Mouse (Mus musculus) embryonic fibroblast, embryonic 13.5 days (primary cell): ENCODE data around the gene Acp5. TPM values are rescaled to one million over a fixed set of nuclear protein-coding genes. Genes with fewer than 3 reads are reported as not detected.

ENCODE experiments used
- H3K27ac ChIP-seq: 2 replicates; pipeline ENCODE4 v1.5.1; 2012; ENCODE audit warnings: low read length, control low read depth, inconsistent platforms; ENCODE audit not compliant: insufficient read depth
- H3K4me1 ChIP-seq: 2 replicates; pipeline ENCODE4 v1.6.1; 2011; ENCODE audit warnings: low read length; ENCODE audit not compliant: control insufficient read depth, insufficient read depth
- H3K4me3 ChIP-seq: 2 replicates; pipeline ENCODE4 v1.5.1; 2011; ENCODE audit warnings: mild to moderate bottlenecking, control low read depth, low read length; ENCODE audit not compliant: insufficient read depth
- CTCF ChIP-seq: IDR thresholded peaks from 2 replicates; pipeline ENCODE4 v1.5.1; 2011; ENCODE audit warnings: mild to moderate bottlenecking, control low read depth, low read length, moderate library complexity, borderline replicate concordance; ENCODE audit not compliant: insufficient read depth
- POLR2A ChIP-seq: IDR thresholded peaks from 2 replicates; pipeline ENCODE4 v1.6.1; 2011; ENCODE audit warnings: low read depth, mild to moderate bottlenecking, control low read depth, low read length, moderate library complexity
- polyA plus RNA-seq: library from polyadenylated mRNA; stranded (reverse); fragments of >200 nt; gene quantifications from 2 replicates; pipeline ENCODE4 v1.2.4, GENCODE M21; 2011; ENCODE audit warnings: low read depth; ENCODE audit not compliant: missing spikeins, insufficient read length

Acp5 gene
- polyA plus RNA-seq, 1 experiment, result 3.7 TPM

DNA sequence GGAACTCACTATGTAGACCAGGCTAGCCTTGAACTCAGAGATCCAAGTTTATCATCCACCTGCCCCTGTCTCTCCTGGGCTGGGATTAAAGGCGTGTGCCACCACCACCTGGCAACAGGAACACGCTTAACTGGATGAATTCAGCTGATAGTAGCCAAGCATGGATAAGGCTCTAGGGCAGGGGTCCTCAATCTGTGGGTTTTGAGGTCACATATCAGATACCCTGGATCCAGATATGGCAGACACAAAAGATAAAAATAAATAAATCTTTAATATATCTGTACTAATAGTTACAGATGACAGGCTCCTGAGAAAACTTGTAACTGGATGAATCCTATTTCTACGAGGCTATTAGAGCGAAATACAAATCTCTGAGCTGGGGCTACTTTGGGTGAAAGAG, 19.9 kb downstream of the Acp5 start:
- Histone ChIP-seq H3K27ac (no peak overlapping the region), H3K4me1 (no peaks in the 10 kb centered on the region), H3K4me3 (peak overlapping the region; percentile 79)
- no peak for TF ChIP-seq CTCF
- TF ChIP-seq POLR2A, result no peak

DNA sequence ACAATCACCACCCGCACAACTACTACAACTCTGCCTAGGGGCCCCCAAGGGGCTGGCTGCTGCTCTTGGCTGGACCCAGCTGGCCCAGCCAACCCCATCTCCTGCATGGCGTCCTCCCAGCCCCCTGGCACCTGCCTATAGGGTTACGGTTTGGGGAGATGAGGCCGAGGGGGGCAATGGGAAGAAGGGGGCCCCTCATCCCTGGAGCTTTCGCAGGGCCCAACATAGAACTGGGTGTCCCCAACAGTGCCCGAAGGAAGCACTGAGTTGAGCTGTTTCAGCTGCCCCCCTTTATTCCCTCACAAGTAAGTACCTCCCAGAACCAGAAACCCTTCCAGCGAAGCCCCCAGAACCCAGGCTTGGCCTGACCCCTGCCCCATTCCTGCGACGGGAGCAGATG, 27.3 kb downstream of the Acp5 start:
- no peak for TF ChIP-seq CTCF
- TF ChIP-seq POLR2A, result no peak
- Histone ChIP-seq H3K27ac (no peak overlapping the region), H3K4me1 (no peaks in the 10 kb centered on the region), H3K4me3 (no peak overlapping the region)

DNA sequence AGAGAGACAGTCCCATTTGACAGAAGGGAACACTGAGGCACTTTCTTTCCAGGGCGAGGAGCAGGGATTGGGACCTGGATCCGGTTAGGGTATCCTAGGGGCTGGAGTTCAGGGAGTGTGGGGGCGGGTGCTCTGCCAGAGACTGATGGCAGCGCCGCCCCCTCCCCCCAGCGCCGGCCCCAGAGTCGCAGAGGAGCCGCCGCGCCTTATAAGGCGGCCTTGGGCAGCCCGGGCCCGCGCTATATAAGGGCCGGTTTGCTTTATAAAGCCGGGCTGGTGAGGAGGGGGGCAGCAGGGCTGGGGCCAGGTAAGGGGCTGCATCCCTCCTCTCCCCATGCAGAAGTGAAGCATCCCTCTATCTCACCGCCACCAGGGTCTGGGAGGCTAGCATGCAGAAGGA, 35.6 kb downstream of the Acp5 start:
- Histone ChIP-seq H3K4me3 (peak overlapping the region; percentile 33), H3K27ac (peak overlapping the region; percentile 37), H3K4me1 (no peaks in the 10 kb centered on the region)
- no peak for TF ChIP-seq CTCF
- TF ChIP-seq POLR2A, result peak; percentile 60

DNA sequence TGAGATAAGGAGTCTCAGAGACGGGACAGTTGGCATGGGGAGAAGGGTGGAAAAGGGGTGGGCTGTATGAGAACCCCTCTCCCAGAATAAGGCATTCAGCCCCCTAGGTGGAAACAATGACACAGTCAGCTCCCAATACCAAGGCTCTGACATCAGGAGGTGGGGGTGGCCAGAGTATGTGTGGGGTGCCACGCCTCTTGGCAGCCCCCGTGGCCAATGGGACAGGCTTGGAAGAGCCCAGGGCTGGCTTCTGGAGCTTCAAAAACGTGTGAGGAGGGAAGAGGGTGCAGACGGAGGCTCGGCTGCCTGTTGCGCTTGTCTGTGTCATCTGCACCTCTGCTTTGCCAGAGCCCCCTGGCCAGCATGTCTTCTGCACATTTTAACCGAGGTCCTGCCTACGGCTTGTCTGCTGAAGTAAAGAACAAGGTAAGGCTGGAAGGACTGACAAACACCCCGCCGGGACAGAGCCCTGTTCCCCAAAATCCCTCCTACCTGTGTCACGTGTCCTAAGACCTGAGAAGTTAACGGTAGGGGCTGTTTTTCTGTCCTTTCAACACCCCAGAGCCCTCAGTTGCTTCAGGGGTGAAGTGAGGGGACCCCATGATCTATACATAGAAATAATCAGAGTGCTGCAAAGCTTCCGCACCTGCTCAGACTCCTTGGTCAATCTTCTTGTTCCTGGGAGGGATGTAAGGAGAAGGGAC, 36.4 kb downstream of the Acp5 start, which contains the start of gene Cnn1:
TSS of gene Cnn1 (plus strand) at position 224 of the 704 bp plus-strand sequence.
- Histone ChIP-seq H3K4me3 (peak within 1 kb of the TSS; percentile 33), H3K4me1 (no peaks in the 10 kb centered on the region), H3K27ac (peak within 1 kb of the TSS; percentile 37)
- peak; percentile 97 for TF ChIP-seq POLR2A
- TF ChIP-seq CTCF, result no peak

DNA sequence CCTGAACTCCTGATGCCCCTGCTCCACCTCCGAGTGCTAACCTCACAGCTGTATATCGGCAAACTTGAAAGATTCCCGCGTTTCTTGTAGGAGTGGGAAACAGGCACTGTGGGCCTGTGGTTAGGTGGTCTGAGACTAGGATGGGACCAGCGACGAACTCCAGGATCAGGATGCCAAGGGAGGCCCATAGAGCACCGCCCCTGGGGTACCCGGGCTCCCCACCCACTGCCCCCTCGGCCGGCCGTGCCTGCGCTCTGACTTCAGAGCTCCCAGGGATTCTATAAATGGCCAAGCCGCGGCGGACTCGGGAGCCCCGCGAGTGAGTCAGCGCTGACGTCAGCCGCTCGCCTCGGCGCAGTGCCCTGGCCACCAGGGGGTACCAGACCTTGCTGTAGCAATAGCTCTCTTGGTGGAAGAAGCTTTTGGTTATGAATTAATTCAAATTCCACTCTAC, 39.6 kb downstream of the Acp5 start:
- peak overlapping the region; percentile 1; the same call in 1 of the 2 replicates for H3K4me3 ChIP-seq

DNA sequence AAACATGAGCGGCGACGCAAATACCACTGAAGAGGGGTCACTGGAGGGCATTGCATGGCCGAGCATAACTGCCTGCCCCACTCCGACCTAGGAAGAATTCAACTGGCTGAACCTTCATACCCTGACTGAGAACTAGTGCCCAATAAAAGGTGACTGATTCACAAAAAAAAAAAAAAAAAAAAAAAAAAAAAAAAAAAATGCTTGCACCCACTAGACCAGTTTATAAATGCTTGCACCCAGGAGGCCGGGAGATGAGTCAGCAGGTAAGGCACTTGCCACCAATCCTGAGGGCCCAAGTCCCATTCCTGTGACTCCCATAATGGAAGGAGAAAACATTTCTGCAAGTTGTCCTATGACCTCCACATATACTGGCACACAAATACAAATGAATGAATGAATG, 42.8 kb downstream of the Acp5 start:
- Histone ChIP-seq H3K27ac (no peak overlapping the region), H3K4me3 (no peak overlapping the region), H3K4me1 (0 out of 2 replicates have a peak, but pooled peaks cover 2% of the 10 kb centered on the region)
- TF ChIP-seq POLR2A, result no peak
- no peak for TF ChIP-seq CTCF

More for the DNA sequence above, 39.6 kb downstream of the Acp5 start:
- peak overlapping the region; percentile 24; the same call in 1 of the 2 replicates for H3K27ac ChIP-seq
- TF ChIP-seq CTCF (peak; percentile 78), POLR2A (peak; percentile 31; the same call in 1 of the 2 replicates)
- no peaks in the 10 kb centered on the region for H3K4me1 ChIP-seq

DNA sequence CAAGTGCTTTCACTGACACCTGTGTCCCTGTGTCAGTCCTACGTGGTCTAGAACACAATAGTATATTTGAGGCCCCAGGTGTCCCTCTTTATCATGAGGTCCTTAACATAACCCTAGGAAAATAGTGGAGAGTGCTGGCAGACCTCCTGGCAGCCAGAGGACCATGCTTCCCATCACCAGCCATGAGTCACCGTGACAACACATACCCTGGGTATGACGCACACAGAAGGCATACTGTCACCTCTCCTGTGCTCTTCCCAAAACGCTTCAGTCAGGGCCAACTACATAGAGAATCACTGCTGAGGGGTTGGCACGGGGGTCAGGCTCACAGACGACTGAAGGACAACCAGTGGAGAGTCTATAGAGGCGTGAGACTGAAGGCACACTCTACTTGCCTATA, 45.5 kb downstream of the Acp5 start:
- Histone ChIP-seq H3K4me3 (no peak overlapping the region), H3K27ac (peak overlapping the region; percentile 30; the same call in 1 of the 2 replicates), H3K4me1 (0 out of 2 replicates have a peak, but pooled peaks cover 5% of the 10 kb centered on the region)
- TF ChIP-seq POLR2A (no peak), CTCF (no peak)

DNA sequence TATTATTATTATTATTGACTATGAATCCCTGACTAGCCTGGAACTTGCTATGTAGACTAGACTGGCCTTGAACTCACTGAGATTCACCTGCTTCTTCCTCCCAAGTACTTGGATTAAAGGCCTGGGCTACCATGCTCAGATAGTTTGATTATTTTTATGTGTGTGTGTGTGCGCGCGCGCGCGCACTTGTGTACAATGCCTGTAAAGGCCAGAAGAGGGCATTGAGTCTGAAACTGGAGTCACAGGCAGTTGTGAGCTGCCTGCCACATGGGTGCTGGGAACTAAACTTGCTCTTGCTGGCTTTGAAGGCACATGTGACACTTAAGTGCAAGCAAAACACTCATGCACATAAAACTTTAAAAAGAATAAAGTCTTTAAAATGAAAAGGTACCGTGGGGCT, 46.2 kb downstream of the Acp5 start:
- Histone ChIP-seq H3K4me1 (0 out of 2 replicates have a peak, but pooled peaks cover 5% of the 10 kb centered on the region), H3K27ac (peak overlapping the region; percentile 27; the same call in 1 of the 2 replicates), H3K4me3 (no peak overlapping the region)
- TF ChIP-seq CTCF (no peak), POLR2A (no peak)

DNA sequence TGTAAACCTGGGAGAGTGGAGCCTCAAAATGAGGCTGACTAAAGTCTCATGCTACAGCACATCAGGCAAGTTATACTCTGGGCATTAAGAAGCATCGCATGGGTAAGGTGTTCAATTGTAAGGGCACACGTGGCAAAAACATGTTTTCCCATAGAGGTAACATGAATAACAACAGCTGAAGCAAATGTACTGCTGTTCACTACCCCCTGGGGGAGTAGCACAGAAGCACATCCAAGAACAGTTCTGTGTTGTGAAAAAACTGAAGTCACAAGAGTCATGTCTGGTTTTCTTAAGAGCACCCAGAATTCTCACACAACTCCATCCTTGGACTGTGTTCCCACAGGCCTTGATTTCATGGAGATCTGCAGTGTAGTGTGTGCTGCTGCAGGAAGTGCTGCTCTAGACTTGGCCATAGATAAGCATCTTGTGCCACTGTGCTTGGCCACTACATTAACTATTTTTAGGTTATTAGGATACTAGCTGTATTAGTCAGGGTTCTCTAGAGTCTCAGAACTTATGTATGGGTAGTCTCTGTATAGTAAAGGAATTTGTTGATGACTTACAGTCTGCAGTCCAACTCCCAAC, 48.4 kb downstream of the Acp5 start:
- Histone ChIP-seq H3K4me3 (no peak overlapping the region), H3K4me1 (0 out of 2 replicates have a peak, but pooled peaks cover 5% of the 10 kb centered on the region), H3K27ac (peak overlapping the region; percentile 89)
- TF ChIP-seq CTCF (no peak), POLR2A (no peak)

DNA sequence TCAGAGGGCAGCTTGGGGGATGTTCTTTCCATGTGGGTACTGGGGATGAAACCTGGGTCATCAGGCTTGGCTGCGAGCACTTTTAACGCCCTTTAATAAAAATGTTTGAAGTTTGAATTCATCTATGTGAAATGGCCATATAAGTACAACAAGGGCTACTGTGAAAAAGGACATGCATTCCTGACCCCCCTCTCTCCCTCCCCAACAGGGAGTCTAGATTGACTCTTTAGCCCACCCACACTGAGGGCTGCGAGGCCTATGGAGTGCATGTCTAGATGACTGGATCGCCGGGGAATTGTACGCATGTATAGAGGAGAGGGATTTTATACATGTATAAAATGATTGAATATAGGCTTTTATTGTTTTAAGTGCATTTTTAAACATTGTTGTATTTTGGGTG, 49.5 kb downstream of the Acp5 start:
- TF ChIP-seq CTCF (no peak), POLR2A (no peak; the same call in 1 of the 2 replicates)
- Histone ChIP-seq H3K4me1 (0 out of 2 replicates have a peak, but pooled peaks cover 5% of the 10 kb centered on the region), H3K27ac (peak overlapping the region; percentile 86), H3K4me3 (peak overlapping the region; percentile 62)
